Mouse (Mus musculus) heart, embryonic 16.5 days (tissue): ENCODE data around the gene 9130213A22Rik. TPM values are rescaled to one million over a fixed set of nuclear protein-coding genes. Genes with fewer than 3 reads are reported as not detected.

Experiments used
- ATAC-seq: fragments of 200-750 bp; cut with Nextera tagmentation; replicated peaks from 2 replicates; pipeline ENCODE4 v1.8.0; 2017; ENCODE audit warnings: moderate number of reproducible peaks; ENCODE audit not compliant: insufficient read depth, low FRiP score; ENCODE audit errors: extremely low read depth
- H3K27ac ChIP-seq: fragments of 300-500 bp; sonication (generic); 2 replicates; pipeline ENCODE4 v1.5.1; 2014; ENCODE audit warnings: mild to moderate bottlenecking, low read length, control low read depth, moderate library complexity
- H3K27me3 ChIP-seq: fragments of 300-500 bp; sonication (generic); 2 replicates; pipeline ENCODE4 v1.6.1; 2014; ENCODE audit warnings: low read length, mixed read lengths; ENCODE audit not compliant: control insufficient read depth, insufficient read depth
- H3K36me3 ChIP-seq: fragments of 300-500 bp; sonication (generic); 2 replicates; pipeline ENCODE4 v1.6.1; 2014; ENCODE audit not compliant: control insufficient read depth, insufficient read depth
- H3K4me1 ChIP-seq: fragments of 300-500 bp; sonication (generic); 2 replicates; pipeline ENCODE4 v1.6.1; 2014; ENCODE audit warnings: low read length, mixed read lengths; ENCODE audit not compliant: control insufficient read depth, insufficient read depth
- H3K4me2 ChIP-seq: fragments of 300-500 bp; sonication (generic); 2 replicates; pipeline ENCODE4 v1.6.1; 2014; ENCODE audit warnings: low read depth, mild to moderate bottlenecking, control low read depth, low read length
- H3K4me3 ChIP-seq: fragments of 300-500 bp; sonication (generic); 2 replicates; pipeline ENCODE4 v1.5.1; 2014; ENCODE audit warnings: mild to moderate bottlenecking, control low read depth, low read length
- H3K9ac ChIP-seq: fragments of 300-500 bp; sonication (generic); 2 replicates; pipeline ENCODE4 v1.6.1; 2014; ENCODE audit warnings: low read length, control low read depth
- H3K9me3 ChIP-seq: fragments of 300-500 bp; sonication (generic); replicated peaks from 2 replicates; pipeline ENCODE4 v1.6.1; 2016; ENCODE audit warnings: low read length; ENCODE audit not compliant: control insufficient read depth
- WGBS: fragments of 180-500 bp; shearing (Covaris S2); extraction: QIAGEN DNeasy Blood & Tissue Kit; methylation state at CpG from one replicate; pipeline ENCODE4 v1.1.7; 2014; 5-methylcytosine and 5-hydroxymethylcytosine counted together
- polyA plus RNA-seq: library from polyadenylated mRNA; unstranded; fragments of >200 nt; fragmentation: Nextera tagmentation; extraction: Ambion mirVana; gene quantifications from 2 replicates; pipeline ENCODE4 v1.2.1, GENCODE M21; 2015

Gene 9130213A22Rik
- polyA plus RNA-seq, 1 experiment from 2014 or later = 0.41 TPM

DNA sequence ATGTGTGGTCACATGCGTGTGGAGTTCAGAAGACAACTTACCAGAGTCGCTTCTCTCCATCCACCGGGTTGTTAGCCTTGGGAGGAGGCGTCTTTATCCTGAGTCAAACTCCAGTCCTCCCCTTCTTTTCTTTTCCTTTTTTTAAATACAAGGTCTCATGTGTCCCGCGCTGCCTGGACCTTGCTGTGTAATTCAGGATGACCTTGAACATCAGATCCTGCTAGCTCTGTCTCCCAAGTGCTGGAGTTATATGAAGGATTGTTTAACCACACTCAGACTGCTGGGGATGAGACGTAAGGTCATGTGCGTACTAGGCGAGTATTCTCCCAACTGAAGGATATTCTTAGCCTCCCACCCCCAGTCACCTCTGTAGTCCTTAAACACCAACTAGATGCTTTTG is 45.1 kb downstream of the 9130213A22Rik start:
- H3K4me2 ChIP-seq = no peak overlapping the region
- no peaks in the 10 kb centered on the region for H3K9me3 ChIP-seq
- peaks cover 19% of the 10 kb centered on the region for H3K4me1 ChIP-seq
- H3K9ac ChIP-seq = no peak overlapping the region
- H3K4me3 ChIP-seq = no peak overlapping the region
- WGBS = 71% methylated on average over 9 of the region's 9 CpGs
- H3K36me3 ChIP-seq = no peaks in the 10 kb centered on the region
- no peak overlapping the region for H3K27ac ChIP-seq
- no peak for ATAC-seq
- no peaks in the 10 kb centered on the region for H3K27me3 ChIP-seq

DNA sequence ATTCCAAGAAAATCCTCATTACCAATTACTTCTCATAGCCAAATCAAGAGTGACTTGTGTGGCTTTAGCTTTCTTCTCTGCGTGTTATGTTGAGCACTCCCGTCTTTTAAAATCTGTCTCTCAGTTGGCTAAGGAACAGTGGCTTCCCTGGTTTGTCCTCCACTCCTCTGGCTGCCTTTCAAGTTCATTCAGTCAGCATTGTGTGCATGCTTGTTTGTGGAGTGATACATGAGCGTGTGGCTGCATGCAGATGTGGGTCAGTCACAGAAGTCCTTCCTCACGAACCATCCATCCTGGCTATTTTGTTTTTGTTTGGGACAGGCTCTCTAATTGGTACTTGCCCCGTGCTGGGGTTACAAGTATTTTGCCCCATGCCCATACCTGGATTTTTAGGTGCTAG is 45.8 kb downstream of the 9130213A22Rik start:
- H3K4me1 ChIP-seq = peaks cover 21% of the 10 kb centered on the region
- H3K4me3 ChIP-seq = no peak overlapping the region
- H3K9ac ChIP-seq = 0 out of 2 replicates have a peak overlapping the region, but pooled peaks have one; percentile 25
- H3K27me3 ChIP-seq = no peaks in the 10 kb centered on the region
- whole genome bisulfite sequencing = 59% methylated on average over 5 of the region's 5 CpGs
- H3K27ac ChIP-seq = no peak overlapping the region
- no peak overlapping the region for H3K4me2 ChIP-seq
- no peaks in the 10 kb centered on the region for H3K36me3 ChIP-seq
- H3K9me3 ChIP-seq = no peaks in the 10 kb centered on the region
- no peak for ATAC-seq

DNA sequence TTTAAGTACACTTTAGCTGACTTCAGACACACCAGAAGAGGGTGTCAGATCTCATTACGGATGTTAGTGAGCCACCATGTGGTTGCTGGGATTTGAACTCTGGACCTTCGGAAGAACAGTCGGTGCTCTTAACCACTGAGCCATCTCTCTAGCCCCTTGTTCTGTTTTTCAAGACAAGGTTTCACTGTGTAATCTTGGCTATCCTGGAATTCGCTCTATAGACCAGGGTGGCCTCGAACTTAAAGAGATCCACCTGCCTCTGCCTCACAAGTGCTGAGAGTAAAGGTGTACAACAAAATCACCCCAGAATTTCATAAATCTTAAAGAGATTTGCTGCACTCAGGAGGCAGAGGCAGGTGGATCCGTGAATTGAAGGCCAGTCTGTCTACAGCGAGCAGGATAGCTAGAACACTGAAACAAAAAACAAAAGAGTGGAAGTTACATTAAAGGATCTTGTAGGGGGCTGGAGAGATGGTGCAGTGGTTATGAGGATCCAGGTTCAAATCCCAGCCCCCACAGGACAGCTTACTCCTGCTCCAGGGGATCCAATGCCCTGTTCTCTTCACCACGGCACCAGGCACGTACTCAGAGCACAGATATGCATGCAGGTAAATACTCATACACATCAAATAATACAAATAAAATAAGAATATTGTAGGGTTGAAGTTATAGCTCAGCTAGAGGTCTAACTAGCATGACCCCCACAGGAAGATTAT is 46.5 kb downstream of the 9130213A22Rik start:
- Histone ChIP-seq H3K9me3 (no peaks in the 10 kb centered on the region), H3K9ac (no peak overlapping the region), H3K4me2 (no peak overlapping the region), H3K27me3 (no peaks in the 10 kb centered on the region), H3K4me1 (peaks cover 27% of the 10 kb centered on the region), H3K36me3 (no peaks in the 10 kb centered on the region), H3K4me3 (no peak overlapping the region), H3K27ac (no peak overlapping the region)
- 56% methylated on average over 8 of the region's 9 CpGs for WGBS
- ATAC-seq = no peak

DNA sequence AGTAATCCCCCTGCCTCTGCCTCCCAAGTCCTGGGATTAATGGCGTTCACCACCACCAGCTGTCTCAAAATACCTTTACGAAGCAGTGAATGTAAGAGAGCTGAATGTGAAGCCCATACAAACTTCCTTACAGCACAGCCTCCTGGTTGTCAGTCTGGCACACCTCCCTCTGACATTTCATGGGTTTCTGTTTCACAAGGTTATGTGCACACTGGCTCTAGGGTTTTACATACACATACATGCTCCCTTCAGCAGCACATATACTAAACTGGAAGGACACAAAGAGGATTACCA is 47.7 kb downstream of the 9130213A22Rik start:
- Histone ChIP-seq H3K27me3 (no peaks in the 10 kb centered on the region), H3K36me3 (no peaks in the 10 kb centered on the region), H3K4me2 (no peak overlapping the region), H3K9me3 (no peaks in the 10 kb centered on the region), H3K4me1 (peaks cover 31% of the 10 kb centered on the region), H3K9ac (0 out of 2 replicates have a peak overlapping the region, but pooled peaks have one; percentile 15), H3K4me3 (no peak overlapping the region), H3K27ac (peak overlapping the region; percentile 90; the same call in 1 of the 2 replicates)
- ATAC-seq = no peak
- 49% methylated on average over 2 of the region's 2 CpGs for WGBS

DNA sequence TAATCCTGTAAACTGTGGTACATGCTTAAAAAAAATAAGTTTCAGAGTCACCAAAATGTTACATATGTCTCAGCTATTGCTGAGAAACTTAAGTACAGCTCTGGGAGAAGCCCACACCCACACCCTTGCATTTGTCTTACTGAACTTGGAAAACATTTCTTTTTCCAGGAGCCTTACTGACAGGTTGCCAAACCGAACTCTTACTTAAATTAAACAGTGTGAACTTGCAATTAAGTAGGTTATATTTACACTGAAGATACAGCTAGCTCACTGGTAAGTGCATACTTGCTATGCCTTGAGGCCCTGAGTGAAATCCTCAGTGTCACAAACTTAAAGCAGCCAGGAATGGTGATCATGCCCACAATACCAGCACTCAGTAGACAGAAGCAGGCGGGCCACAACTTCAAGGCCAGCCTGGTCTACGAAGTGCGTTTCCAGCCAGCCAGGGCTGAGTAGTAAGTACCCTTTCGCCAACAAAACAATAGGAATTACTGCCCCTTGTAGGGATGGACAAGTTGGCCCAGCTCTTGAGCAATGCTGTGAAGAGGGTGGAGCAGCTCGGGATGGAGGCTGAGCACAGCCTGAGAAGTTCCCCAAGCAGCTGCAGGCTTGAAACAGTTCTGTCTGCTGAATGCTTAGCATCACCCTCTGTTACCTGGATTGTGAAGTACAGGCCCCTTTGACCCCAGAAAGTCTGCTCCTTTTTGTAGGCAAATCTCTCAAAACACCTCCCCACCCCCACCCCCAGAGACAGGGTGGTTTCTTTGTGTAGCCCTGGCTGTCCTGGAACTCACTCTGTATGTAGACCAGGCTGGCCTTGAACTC is 48.2 kb downstream of the 9130213A22Rik start:
- peak overlapping the region; percentile 90 for H3K27ac ChIP-seq
- H3K9me3 ChIP-seq = no peaks in the 10 kb centered on the region
- no peaks in the 10 kb centered on the region for H3K27me3 ChIP-seq
- H3K9ac ChIP-seq = peak overlapping the region; percentile 77; the same call in 1 of the 2 replicates
- H3K4me2 ChIP-seq = no peak overlapping the region
- no peaks in the 10 kb centered on the region for H3K36me3 ChIP-seq
- WGBS = 42% methylated on average over 6 of the region's 6 CpGs
- ATAC-seq = no peak
- H3K4me3 ChIP-seq = no peak overlapping the region
- peaks cover 31% of the 10 kb centered on the region for H3K4me1 ChIP-seq

DNA sequence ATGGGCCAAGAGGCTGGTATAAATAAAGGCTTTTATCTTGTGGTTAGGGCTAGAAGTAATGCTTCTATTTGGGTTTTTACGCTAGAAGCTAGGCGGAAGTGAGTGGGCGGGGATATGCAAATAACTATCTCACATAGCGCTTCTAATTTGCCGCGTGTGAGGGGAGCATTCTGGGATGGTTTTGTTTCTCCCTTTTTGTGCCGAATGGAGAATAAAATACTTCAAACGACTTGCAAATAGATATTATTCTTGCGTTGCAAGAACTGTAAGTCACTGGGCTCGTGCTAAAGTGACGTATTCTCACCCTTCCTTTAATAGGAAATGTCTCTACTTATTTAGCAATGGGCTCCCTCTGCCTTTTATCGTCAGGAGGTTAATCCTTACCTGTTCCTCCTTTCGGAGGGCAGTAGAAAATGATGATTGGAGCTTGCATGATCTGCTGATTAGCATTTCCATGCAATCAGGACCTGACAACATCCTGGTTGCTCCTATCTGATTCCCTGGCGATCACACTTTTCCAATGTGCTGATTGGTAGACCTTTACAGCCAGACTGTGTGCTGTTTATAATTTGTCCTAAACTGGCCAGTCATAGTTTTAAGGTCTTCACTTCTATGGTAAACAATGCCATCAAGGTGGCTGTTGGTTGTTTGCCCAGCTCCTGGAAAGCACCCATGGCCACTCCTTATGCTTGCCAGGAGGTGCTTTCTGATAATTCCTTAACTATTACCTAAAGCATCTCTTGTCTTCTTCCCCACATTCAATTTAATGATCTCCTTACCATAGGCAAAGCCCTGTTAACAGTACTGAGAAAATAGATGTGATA is 49.1 kb downstream of the 9130213A22Rik start:
- peaks cover 31% of the 10 kb centered on the region for H3K4me1 ChIP-seq
- no peaks in the 10 kb centered on the region for H3K9me3 ChIP-seq
- H3K9ac ChIP-seq = peak overlapping the region; percentile 77
- peak overlapping the region; percentile 46 for H3K4me3 ChIP-seq
- no peaks in the 10 kb centered on the region for H3K27me3 ChIP-seq
- WGBS = under 1% methylated on average over 14 of the region's 14 CpGs
- peak; percentile 53 for ATAC-seq
- H3K4me2 ChIP-seq = peak overlapping the region; percentile 64
- no peaks in the 10 kb centered on the region for H3K36me3 ChIP-seq
- peak overlapping the region; percentile 90 for H3K27ac ChIP-seq

DNA sequence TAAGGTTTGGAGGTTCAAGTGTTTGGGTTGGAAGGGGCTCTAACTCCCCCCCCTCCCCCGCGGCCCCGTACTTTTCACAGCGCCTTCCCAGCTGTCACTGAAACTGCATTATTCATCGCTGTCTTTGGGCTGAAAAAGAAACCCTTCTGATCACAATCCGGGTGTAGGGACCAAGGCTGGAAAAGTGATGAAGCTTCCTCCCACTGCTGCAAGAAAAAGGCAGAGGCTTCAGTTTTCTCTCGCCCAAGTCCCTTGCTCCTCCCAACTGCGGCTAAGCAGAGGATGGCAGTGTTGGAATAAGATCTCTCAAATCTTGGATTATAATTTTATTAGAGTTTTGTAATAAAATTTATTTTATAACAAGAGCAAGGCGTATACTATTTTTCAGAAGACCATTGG is 49.7 kb downstream of the 9130213A22Rik start:
- ATAC-seq = no peak
- Histone ChIP-seq H3K9me3 (no peaks in the 10 kb centered on the region), H3K27ac (peak overlapping the region; percentile 90), H3K9ac (peak overlapping the region; percentile 77), H3K4me3 (peak overlapping the region; percentile 46), H3K4me2 (peak overlapping the region; percentile 64), H3K4me1 (peaks cover 33% of the 10 kb centered on the region), H3K36me3 (no peaks in the 10 kb centered on the region), H3K27me3 (no peaks in the 10 kb centered on the region)
- WGBS = 15% methylated on average over 9 of the region's 9 CpGs

DNA sequence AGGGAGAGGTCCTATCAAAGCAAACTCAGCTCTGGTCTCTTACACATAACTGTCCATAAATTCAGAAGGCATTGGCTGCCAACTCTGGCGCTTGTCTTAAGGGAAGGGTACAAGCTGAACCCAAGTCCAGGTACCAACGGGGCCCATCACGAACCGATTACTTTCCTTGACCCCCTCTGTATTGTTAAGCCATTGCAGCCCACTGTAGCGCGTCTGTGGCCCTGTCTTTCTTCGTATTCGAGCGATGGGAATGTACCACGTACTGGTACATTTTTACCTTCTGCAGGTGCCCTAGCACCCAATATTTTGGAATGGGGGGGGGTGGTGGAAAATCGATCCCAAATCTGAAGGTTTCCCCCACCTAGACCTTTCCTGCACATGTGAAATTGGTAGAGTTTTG is 50.2 kb downstream of the 9130213A22Rik start:
- H3K36me3 ChIP-seq = no peaks in the 10 kb centered on the region
- no peaks in the 10 kb centered on the region for H3K27me3 ChIP-seq
- H3K9me3 ChIP-seq = no peaks in the 10 kb centered on the region
- ATAC-seq = no peak
- no peak overlapping the region for H3K4me3 ChIP-seq
- H3K4me1 ChIP-seq = peaks cover 37% of the 10 kb centered on the region
- 81% methylated on average over 11 of the region's 11 CpGs for WGBS
- peak overlapping the region; percentile 77 for H3K9ac ChIP-seq
- peak overlapping the region; percentile 64 for H3K4me2 ChIP-seq
- H3K27ac ChIP-seq = peak overlapping the region; percentile 90
